Mouse (Mus musculus) forebrain, postnatal 0 days (tissue): Measurements from ENCODE around the gene Fyn. TPM values are rescaled to one million over a fixed set of nuclear protein-coding genes. Genes with fewer than 3 reads are reported as not detected.

Experiments
- ATAC-seq: fragments of 200-750 bp; cut with Nextera tagmentation; 2 replicates; pipeline ENCODE4 v1.8.0; 2017; ENCODE audit warnings: mild to moderate bottlenecking, moderate library complexity
- DNase-seq: peaks from one replicate; pipeline ENCODE4 v3.0.0-alpha.2; 2015
- H3K27ac ChIP-seq: fragments of 300-500 bp; sonication (generic); 2 replicates; pipeline ENCODE4 v1.5.1; 2014; ENCODE audit warnings: low read depth, mild to moderate bottlenecking, antibody characterized with exemption, low read length, moderate library complexity, mixed read lengths
- H3K27me3 ChIP-seq: fragments of 300-500 bp; sonication (generic); 2 replicates; pipeline ENCODE4 v1.6.1; 2014; ENCODE audit warnings: mild to moderate bottlenecking, low read length, mixed read lengths; ENCODE audit not compliant: insufficient read depth
- H3K36me3 ChIP-seq: fragments of 300-500 bp; sonication (generic); 2 replicates; pipeline ENCODE4 v1.6.1; 2014; ENCODE audit warnings: mild to moderate bottlenecking, moderate library complexity; ENCODE audit not compliant: insufficient read depth
- H3K4me1 ChIP-seq: fragments of 300-500 bp; sonication (generic); 2 replicates; pipeline ENCODE4 v1.6.1; 2014; ENCODE audit warnings: antibody characterized with exemption; ENCODE audit not compliant: insufficient read depth
- H3K4me2 ChIP-seq: fragments of 300-500 bp; sonication (generic); 2 replicates; pipeline ENCODE4 v1.6.1; 2014; ENCODE audit warnings: low read depth, mild to moderate bottlenecking, moderate library complexity
- H3K4me3 ChIP-seq: fragments of 300-500 bp; sonication (generic); 2 replicates; pipeline ENCODE4 v1.5.1; 2014; ENCODE audit warnings: low read depth, low read length, mixed read lengths
- H3K9ac ChIP-seq: fragments of 300-500 bp; sonication (generic); 2 replicates; pipeline ENCODE4 v1.6.1; 2014; ENCODE audit warnings: mild to moderate bottlenecking
- H3K9me3 ChIP-seq: fragments of 300-500 bp; sonication (generic); 2 replicates; pipeline ENCODE4 v1.6.1; 2016; ENCODE audit warnings: low read length
- CTCF ChIP-seq: sonication (generic); IDR thresholded peaks from 2 replicates; pipeline ENCODE4 v1.5.1; 2016; ENCODE audit warnings: antibody characterized with exemption, control low read depth, low read depth
- WGBS: fragments of 180-500 bp; shearing (Covaris S2); extraction: QIAGEN DNeasy Blood & Tissue Kit; methylation state at CpG from one replicate; pipeline ENCODE4 v1.1.7; 2014; 5-methylcytosine and 5-hydroxymethylcytosine counted together
- polyA plus RNA-seq: library from polyadenylated mRNA; unstranded; fragments of >200 nt; fragmentation: Nextera tagmentation; extraction: Ambion mirVana; gene quantifications from 2 replicates; pipeline ENCODE4 v1.2.1, GENCODE M21; 2015
- total RNA-seq: library from RNA; depleted of rRNA; stranded (reverse); fragments of >200 nt; gene quantifications from 2 replicates; pipeline ENCODE4 v1.2.3, GENCODE M21; 2014; rRNA removed

The Fyn gene
- 147 and 155 TPM in 2 replicates for total RNA-seq
- polyA plus RNA-seq: 75.1 and 85.8 TPM in 2 replicates

GRCm38 (mm10) chr10:39368572-39369135 lies at the start of gene Fyn:
Gene Fyn, plus strand, starts transcription at chr10:39368855.
- no peaks in the 10 kb centered on the region for H3K9me3 ChIP-seq
- H3K9ac ChIP-seq: peak within 1 kb of the TSS; percentile 99
- TF ChIP-seq CTCF: no peak
- peak within 1 kb of the TSS; percentile 97 for H3K4me3 ChIP-seq
- H3K27ac ChIP-seq: peak within 1 kb of the TSS; percentile 98
- WGBS: 32% methylated on average over 8 of the region's 8 CpGs
- ATAC-seq: no peak
- H3K36me3 ChIP-seq: no peaks in the 10 kb centered on the region
- no peak for DNase-seq
- peaks cover 23% of the 10 kb centered on the region for H3K4me1 ChIP-seq
- H3K4me2 ChIP-seq: peak within 1 kb of the TSS; percentile 64
- no peaks in the 10 kb centered on the region for H3K27me3 ChIP-seq

GRCm38 (mm10) chr10:39320798-39321622 lies 47.6 kb upstream of the Fyn start:
- Histone ChIP-seq H3K9me3 (no peaks in the 10 kb centered on the region), H3K36me3 (no peaks in the 10 kb centered on the region), H3K27me3 (no peaks in the 10 kb centered on the region), H3K9ac (no peak overlapping the region), H3K4me3 (no peak overlapping the region), H3K4me1 (no peaks in the 10 kb centered on the region; the same call in 1 of the 2 replicates), H3K27ac (peak overlapping the region; percentile 57), H3K4me2 (peak overlapping the region; percentile 1; the same call in 1 of the 2 replicates)
- ATAC-seq (peak; percentile 93), DNase-seq (peak; percentile 90)
- 34% methylated on average over 17 of the region's 17 CpGs for WGBS
- TF ChIP-seq CTCF: no peak

- Histone ChIP-seq H3K4me3 (no peak overlapping the region), H3K4me1 (no peaks in the 10 kb centered on the region; the same call in 1 of the 2 replicates), H3K9ac (no peak overlapping the region), H3K36me3 (no peaks in the 10 kb centered on the region), H3K27me3 (no peaks in the 10 kb centered on the region), H3K9me3 (no peaks in the 10 kb centered on the region), H3K4me2 (peak overlapping the region; percentile 1; the same call in 1 of the 2 replicates), H3K27ac (peak overlapping the region; percentile 36)
- ATAC-seq (no peak), DNase-seq (no peak)
- 61% methylated on average over 9 of the region's 9 CpGs for WGBS
- TF ChIP-seq CTCF: no peak
These were observed 47.1 kb upstream of the Fyn start for GRCm38 (mm10) chr10:39321623-39321985.

- TF ChIP-seq CTCF: no peak
- H3K27me3 ChIP-seq: no peaks in the 10 kb centered on the region
- ATAC-seq (peak; percentile 28; the same call in 1 of the 2 replicates), DNase-seq (no peak)
- no peak overlapping the region for H3K9ac ChIP-seq
- H3K36me3 ChIP-seq: no peaks in the 10 kb centered on the region
- peak overlapping the region; percentile 36; the same call in 1 of the 2 replicates for H3K27ac ChIP-seq
- no peaks in the 10 kb centered on the region for H3K9me3 ChIP-seq
- no peaks in the 10 kb centered on the region; the same call in 1 of the 2 replicates for H3K4me1 ChIP-seq
- 51% methylated on average over 4 of the region's 4 CpGs for WGBS
- H3K4me3 ChIP-seq: no peak overlapping the region
- no peak overlapping the region for H3K4me2 ChIP-seq
These were observed 46.5 kb upstream of the Fyn start for GRCm38 (mm10) chr10:39322143-39322542.

GRCm38 (mm10) chr10:39324291-39324690 lies 44.4 kb upstream of the Fyn start:
- no peaks in the 10 kb centered on the region for H3K9me3 ChIP-seq
- no peaks in the 10 kb centered on the region for H3K27me3 ChIP-seq
- no peaks in the 10 kb centered on the region for H3K36me3 ChIP-seq
- ATAC-seq (no peak), DNase-seq (no peak)
- H3K9ac ChIP-seq: no peak overlapping the region
- 47% methylated on average over 2 of the region's 2 CpGs for WGBS
- no peak overlapping the region for H3K27ac ChIP-seq
- TF ChIP-seq CTCF: no peak
- no peak overlapping the region for H3K4me3 ChIP-seq
- no peak overlapping the region for H3K4me2 ChIP-seq
- H3K4me1 ChIP-seq: no peaks in the 10 kb centered on the region; the same call in 1 of the 2 replicates

- Histone ChIP-seq H3K27me3 (no peaks in the 10 kb centered on the region), H3K9me3 (0 out of 2 replicates have a peak, but pooled peaks cover 6% of the 10 kb centered on the region), H3K4me3 (no peak overlapping the region), H3K36me3 (no peaks in the 10 kb centered on the region), H3K9ac (no peak overlapping the region), H3K4me1 (no peaks in the 10 kb centered on the region), H3K27ac (no peak overlapping the region), H3K4me2 (no peak overlapping the region)
- WGBS: 96% methylated on average over 2 of the region's 2 CpGs
- no peak for TF ChIP-seq CTCF
- ATAC-seq (no peak), DNase-seq (no peak)
These were observed 40.0 kb upstream of the Fyn start for GRCm38 (mm10) chr10:39328661-39329060.

- H3K36me3 ChIP-seq: no peaks in the 10 kb centered on the region
- no peak overlapping the region for H3K27ac ChIP-seq
- 0 out of 2 replicates have a peak, but pooled peaks cover 6% of the 10 kb centered on the region for H3K9me3 ChIP-seq
- DNase-seq: peak; percentile 47
- 7% methylated on average over 3 of the region's 3 CpGs for WGBS
- 0 out of 2 replicates have a peak, but pooled peaks have one; percentile 36 for ATAC-seq
- H3K4me1 ChIP-seq: no peaks in the 10 kb centered on the region
- H3K27me3 ChIP-seq: no peaks in the 10 kb centered on the region
- no peak overlapping the region for H3K9ac ChIP-seq
- no peak overlapping the region for H3K4me3 ChIP-seq
- no peak for TF ChIP-seq CTCF
- no peak overlapping the region for H3K4me2 ChIP-seq
These were observed 34.3 kb upstream of the Fyn start for GRCm38 (mm10) chr10:39334320-39334719.
